Mouse (Mus musculus) common myeloid progenitor, adult 5-6 weeks (primary cell): ENCODE results near the gene Spata2. TPM values are rescaled to one million over a fixed set of nuclear protein-coding genes. Genes with fewer than 3 reads are reported as not detected.
A peak's percentile ranks its signal among the peaks of the same experiment; 100 is the strongest.

Experiments
- ATAC-seq: replicated peaks from 2 replicates; pipeline ENCODE4 v1.8.0; 2016; ENCODE audit warnings: low read depth, mild to moderate bottlenecking, moderate TSS enrichment, inconsistent platforms; ENCODE audit not compliant: poor library complexity, severe bottlenecking
- total RNA-seq: library from RNA; stranded (forward); fragments of 200-1000, 187-1606 nt; gene quantifications from 2 replicates; pipeline ENCODE4 v1.2.3, GENCODE M21; 2017

Spata2 gene
- total RNA-seq, 1 experiment from 2014 or later, result 9.9 TPM

DNA sequence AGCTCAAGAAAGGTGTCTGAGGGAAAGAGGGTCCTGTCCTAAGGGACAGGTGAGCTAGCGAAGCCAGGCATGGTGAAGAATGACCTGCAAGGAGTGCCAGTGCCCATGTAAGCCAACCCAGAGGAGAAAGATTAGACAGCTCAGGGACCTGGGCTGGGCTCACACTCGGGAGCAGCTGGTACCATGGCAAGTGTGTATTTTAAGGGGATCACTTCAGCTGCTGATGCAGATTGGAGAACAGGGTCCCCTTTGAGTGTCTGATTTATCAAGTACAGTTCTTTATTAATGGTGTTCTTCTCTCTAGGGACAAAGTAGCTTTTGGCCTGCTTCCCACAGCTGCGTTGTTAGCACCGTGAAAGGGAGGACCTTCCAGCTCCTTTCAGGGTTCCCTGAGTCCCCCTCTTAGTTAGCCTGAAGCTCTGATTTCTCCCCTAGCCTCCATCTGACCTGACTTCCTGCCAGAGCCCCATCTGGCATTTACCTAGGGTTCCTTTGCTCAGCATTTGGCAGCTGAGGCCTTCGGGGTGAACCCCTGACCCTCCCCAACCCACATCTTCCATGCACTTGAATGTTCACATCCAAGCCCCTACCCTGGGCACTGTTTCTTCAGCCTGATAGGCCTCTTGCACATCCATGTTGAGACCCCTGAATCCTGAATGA lies 36.2 kb downstream of the Spata2 start:
- ATAC-seq, result no peak

DNA sequence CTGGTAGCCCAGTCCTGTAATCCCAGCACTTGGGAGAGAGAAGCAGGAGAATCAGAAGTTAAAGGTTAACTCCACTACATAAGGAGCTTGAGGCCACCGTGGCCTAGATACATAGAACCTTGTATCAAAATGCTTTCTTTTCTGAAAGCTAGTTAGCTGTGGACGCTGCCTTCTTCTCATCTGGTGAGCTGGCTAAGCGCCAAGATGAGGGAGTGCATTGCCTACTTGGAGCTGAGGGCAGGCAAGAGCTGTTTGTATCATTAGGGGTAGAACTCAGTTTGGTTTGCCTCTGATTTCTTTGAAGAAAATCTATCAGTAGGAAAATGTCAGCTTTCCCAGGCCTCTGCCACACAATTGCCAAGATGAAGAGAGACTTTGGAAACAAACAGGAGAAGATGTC lies 38.9 kb downstream of the Spata2 start:
- no peak for ATAC-seq

GRCm38 (mm10) chr2:167450647-167451046 lies 42.0 kb downstream of the Spata2 start:
- ATAC-seq, result no peak

DNA sequence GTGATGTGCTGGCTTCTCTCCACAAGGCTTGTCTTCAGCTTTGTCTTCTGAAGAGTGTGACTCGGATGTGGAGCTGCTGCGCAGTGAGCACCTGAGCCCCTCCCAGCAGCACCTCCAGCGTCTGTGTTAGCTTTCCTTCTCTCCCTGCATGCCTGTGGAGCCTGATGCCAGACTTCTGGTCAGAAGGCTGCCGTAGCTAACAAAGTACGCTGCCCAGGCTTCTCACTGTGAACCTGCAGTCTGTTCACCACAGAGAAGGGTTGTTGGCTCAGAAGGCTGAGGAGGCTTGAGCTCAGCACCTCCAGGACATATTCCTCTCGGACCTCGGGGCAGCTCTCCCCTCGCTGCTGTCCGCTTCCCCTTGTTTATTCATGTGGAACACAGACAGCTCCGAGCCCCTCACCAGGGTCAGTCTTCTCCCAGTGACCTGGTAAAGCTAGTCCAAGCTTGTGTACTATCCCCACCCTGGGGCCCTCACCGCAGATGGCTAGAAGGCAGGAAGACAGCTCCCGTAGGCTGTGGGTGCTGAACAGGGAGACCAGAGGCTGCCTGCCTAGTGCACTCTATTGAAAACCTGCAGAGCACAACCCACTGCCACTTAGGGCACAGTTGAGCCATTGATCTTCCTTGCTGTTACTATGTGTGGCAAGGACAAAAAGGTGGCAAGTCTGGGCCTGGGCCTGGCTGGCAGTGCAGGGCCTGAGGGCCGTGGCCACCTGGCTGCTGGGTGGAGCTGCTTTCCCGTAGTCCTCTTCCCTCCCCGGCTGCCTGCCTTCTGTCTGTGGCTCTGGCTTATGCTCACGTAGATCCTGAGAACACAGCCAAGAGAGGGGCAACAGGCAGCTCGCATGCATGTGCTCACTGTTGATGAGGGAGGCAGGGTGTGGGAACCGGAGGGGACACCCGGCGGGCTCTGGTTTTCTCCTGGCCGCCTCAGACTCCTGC lies 43.1 kb downstream of the Spata2 start:
- ATAC-seq, result no peak; the same call in 1 of the 2 replicates

GRCm38 (mm10) chr2:167447629-167448028 lies 45.1 kb downstream of the Spata2 start:
- ATAC-seq, result 0 out of 2 replicates have a peak, but pooled peaks have one; percentile 34

- no peak for ATAC-seq
These were observed 45.5 kb downstream of the Spata2 start for GRCm38 (mm10) chr2:167447207-167447606.

- no peak for ATAC-seq
These were observed 46.5 kb downstream of the Spata2 start for GRCm38 (mm10) chr2:167445911-167446780.

DNA sequence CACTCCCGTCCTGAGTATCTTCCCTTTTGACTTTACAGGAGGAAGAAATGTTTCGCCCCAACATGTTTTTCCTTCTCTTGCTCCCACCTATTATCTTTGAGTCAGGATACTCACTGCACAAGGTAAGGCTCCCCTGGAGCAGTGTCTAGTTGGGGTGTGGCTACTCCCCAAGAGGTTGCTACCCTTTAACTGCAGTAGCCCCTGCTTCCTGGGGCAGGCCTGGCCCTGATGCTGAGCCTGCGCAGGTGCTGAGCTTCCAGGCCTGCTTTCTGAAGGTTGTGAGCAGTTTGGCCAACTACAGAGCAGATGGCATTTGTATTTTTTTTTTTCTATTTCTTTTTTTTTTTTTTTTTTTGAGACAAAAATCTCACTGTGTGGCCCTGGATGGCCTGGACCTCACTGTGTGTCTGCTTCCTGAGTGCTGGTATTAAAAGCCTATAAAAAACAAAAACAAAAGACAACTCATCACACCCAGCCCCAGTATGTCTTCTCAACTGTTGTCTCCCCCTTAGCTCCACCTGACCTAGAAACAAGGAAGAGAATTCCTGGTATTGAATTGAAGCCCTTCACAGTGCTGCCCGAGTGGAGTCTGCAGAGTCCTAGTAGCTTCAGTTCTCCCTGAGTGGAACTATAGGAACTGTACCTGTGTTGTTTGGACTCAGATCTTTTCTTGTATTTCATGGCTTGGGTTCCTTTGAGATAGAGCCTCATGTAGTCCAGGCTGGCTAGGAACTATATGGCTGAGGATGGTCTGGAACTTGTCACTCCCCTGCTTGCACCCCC lies 49.1 kb downstream of the Spata2 start:
- ATAC-seq, result no peak

DNA sequence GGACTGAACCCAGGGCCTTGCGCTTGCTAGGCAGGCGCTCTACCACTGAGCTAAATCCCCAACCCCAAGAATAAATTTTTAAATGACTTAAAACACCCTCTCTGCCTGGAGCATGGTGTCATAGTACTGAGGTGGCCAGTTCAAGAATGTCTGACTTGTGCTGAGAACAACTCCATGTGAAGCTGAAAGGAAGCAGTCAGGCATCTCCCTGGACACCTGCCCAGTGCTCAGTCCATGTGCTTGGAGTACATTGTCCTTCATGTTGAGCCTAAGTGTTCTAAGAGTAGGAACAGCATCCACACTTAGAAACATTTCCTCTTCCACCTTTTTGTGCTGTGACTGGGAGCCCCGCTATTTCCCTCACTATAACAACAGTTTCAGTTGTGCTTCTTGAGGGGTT lies 53.3 kb downstream of the Spata2 start:
- ATAC-seq, result no peak

- no peak for ATAC-seq
These were observed 56.3 kb downstream of the Spata2 start for GRCm38 (mm10) chr2:167436371-167436770.

- no peak for ATAC-seq
These were observed 57.1 kb downstream of the Spata2 start for GRCm38 (mm10) chr2:167435631-167436030.

GRCm38 (mm10) chr2:167434570-167434969 lies 58.1 kb downstream of the Spata2 start:
- ATAC-seq, result no peak

GRCm38 (mm10) chr2:167431418-167431776 lies 61.3 kb downstream of the Spata2 start:
- no peak for ATAC-seq

Other genes starting within 250 kb of the Spata2 start
- gene B4galt5, start 143.7 kb downstream of the Spata2 start, total RNA-seq, result 1.7 and 5.8 TPM in 2 replicates
- 19.3 and 29.1 TPM in 2 replicates for gene Slc9a8, start 71.2 kb downstream of the Spata2 start, total RNA-seq
- gene Rnf114, start 242 bp downstream of the Spata2 start, total RNA-seq, result 22.9 and 29.9 TPM in 2 replicates
- not detected in 2 replicates for gene Snai1, start 45.3 kb upstream of the Spata2 start, total RNA-seq
- 60.9 and 84.5 TPM in 2 replicates for gene Ube2v1, start 139.2 kb upstream of the Spata2 start, total RNA-seq
- gene Gm20431, start 168.6 kb upstream of the Spata2 start, total RNA-seq, result not detected in 2 replicates
- 4.7 and 6.5 TPM in 2 replicates for gene Cebpb, start 196.0 kb upstream of the Spata2 start, total RNA-seq
- gene Tmem189, start 196.9 kb upstream of the Spata2 start, total RNA-seq, result 17.3 and 27.5 TPM in 2 replicates